Comparison of ENCODE assay signal across 8 mouse cellular contexts in the genomic region with DNA sequence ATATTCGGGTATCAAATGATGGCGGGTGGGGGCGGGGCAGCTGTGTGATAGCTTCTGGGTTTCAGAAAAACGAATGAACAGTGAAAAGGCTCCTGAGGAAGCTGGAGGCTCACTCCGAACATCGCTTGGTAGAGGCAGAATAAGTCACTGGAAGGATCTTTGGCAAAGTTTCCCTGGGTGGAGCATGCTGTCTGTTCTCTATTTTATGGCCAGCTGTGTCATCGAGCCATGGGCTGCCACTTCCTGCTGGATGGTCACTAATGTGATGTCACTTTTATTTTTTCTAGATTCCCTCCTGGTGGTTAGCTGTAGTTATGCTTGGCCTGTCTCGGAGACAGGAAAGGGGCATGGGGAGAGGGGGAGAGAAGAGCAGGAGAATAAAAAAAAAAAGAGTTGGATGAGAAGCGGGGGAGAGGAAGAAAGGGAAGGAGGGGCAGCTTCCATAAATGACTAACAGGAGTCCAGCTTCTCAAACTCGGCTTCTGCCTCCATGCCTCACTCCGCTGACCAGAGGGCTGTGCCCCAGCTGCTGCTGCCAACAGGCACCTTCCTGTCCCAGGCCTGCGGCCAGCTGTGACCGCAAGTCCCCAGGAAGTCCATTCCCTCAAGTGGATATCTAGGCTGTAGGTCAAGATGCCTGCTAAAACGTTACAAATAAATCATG. TPM values are rescaled to one million over a fixed set of nuclear protein-coding genes. Genes with fewer than 3 reads are reported as not detected.
DNase-seq lines count a peak whose midpoint lies in the region; ATAC-seq and TF ChIP-seq lines count a peak whose summit lies in the region.

No protein-coding gene starts in this region.

- H3K4me1 ChIP-seq in forebrain, embryonic 10.5 days, result peaks cover 30% of the 10 kb centered on the region
- peaks cover 10% of the 10 kb centered on the region for H3K4me1 ChIP-seq in forebrain, embryonic 15.5 days
- H3K4me1 ChIP-seq in embryonic facial prominence, embryonic 15.5 days, result peaks cover 11% of the 10 kb centered on the region; the same call in 1 of the 2 replicates
- no peaks in the 10 kb centered on the region for H3K4me1 ChIP-seq in heart, postnatal 0 days (ENCODE audit: control insufficient read depth, insufficient read depth)

- TF ChIP-seq CTCF in heart, postnatal 0 days (IDR thresholded peaks at IDR 0.05; ENCODE audit: low read depth), result no peak

- no peak overlapping the region for H3K9ac ChIP-seq in forebrain, embryonic 15.5 days (replicated peaks)
- H3K9ac ChIP-seq in embryonic facial prominence, embryonic 15.5 days, result no peak overlapping the region
- H3K9ac ChIP-seq in heart, postnatal 0 days (replicated peaks; ENCODE audit: low read depth, low read length), result no peak overlapping the region

- H3K4me3 ChIP-seq in forebrain, embryonic 10.5 days, result peak overlapping the region; percentile 13; the same call in 1 of the 2 replicates
- no peak overlapping the region for H3K4me3 ChIP-seq in forebrain, embryonic 15.5 days
- H3K4me3 ChIP-seq in embryonic facial prominence, embryonic 15.5 days (replicated peaks), result no peak overlapping the region
- H3K4me3 ChIP-seq in heart, postnatal 0 days (ENCODE audit: low read depth, low read length), result no peak overlapping the region

- no peaks in the 10 kb centered on the region for H3K36me3 ChIP-seq in forebrain, embryonic 10.5 days (replicated peaks)
- no peaks in the 10 kb centered on the region for H3K36me3 ChIP-seq in forebrain, embryonic 15.5 days
- no peaks in the 10 kb centered on the region for H3K36me3 ChIP-seq in embryonic facial prominence, embryonic 15.5 days
- no peaks in the 10 kb centered on the region for H3K36me3 ChIP-seq in heart, postnatal 0 days (replicated peaks; ENCODE audit: control insufficient read depth, insufficient read depth, low read length)

- peak; percentile 26 for DNase-seq in forebrain, embryonic 10.5 days (ENCODE audit: extremely low spot score, low spot score)
- DNase-seq in heart, postnatal 0 days (ENCODE audit: low spot score), result peak; percentile 39
- DNase-seq in kidney, postnatal 14 days, result peak; percentile 55
- peak; percentile 27 for DNase-seq in yolk sac, embryonic 10.5 days (ENCODE audit: low spot score)
- DNase-seq in left cerebral cortex, adult 11 months (ENCODE audit: low spot score), result no peak

- H3K9me3 ChIP-seq in forebrain, embryonic 10.5 days, result no peaks in the 10 kb centered on the region
- H3K9me3 ChIP-seq in forebrain, embryonic 15.5 days, result no peaks in the 10 kb centered on the region
- H3K9me3 ChIP-seq in embryonic facial prominence, embryonic 15.5 days (replicated peaks), result no peaks in the 10 kb centered on the region
- H3K9me3 ChIP-seq in heart, postnatal 0 days (replicated peaks; ENCODE audit: control insufficient read depth, low read length), result no peaks in the 10 kb centered on the region

- H3K27ac ChIP-seq in forebrain, embryonic 10.5 days, result peak overlapping the region; percentile 73
- H3K27ac ChIP-seq in forebrain, embryonic 15.5 days (replicated peaks), result no peak overlapping the region
- H3K27ac ChIP-seq in embryonic facial prominence, embryonic 15.5 days (replicated peaks), result peak overlapping the region; percentile 34; the same call in 1 of the 2 replicates
- peak overlapping the region; percentile 43; the same call in 1 of the 2 replicates for H3K27ac ChIP-seq in heart, postnatal 0 days (ENCODE audit: low read depth)

- H3K4me2 ChIP-seq in forebrain, embryonic 15.5 days (replicated peaks), result no peak overlapping the region; the same call in 1 of the 2 replicates
- H3K4me2 ChIP-seq in embryonic facial prominence, embryonic 15.5 days (replicated peaks), result peak overlapping the region; percentile 24
- peak overlapping the region; percentile 37 for H3K4me2 ChIP-seq in heart, postnatal 0 days (ENCODE audit: low read depth, low read length)

- 29% methylated on average over 14 of the region's 14 CpGs for WGBS in forebrain, embryonic 10.5 days
- WGBS in forebrain, embryonic 15.5 days, result 21% methylated on average over 14 of the region's 14 CpGs
- WGBS in embryonic facial prominence, embryonic 15.5 days, result 20% methylated on average over 14 of the region's 14 CpGs
- WGBS in heart, postnatal 0 days, result 20% methylated on average over 14 of the region's 14 CpGs

- no peak for TF ChIP-seq EP300 in heart, postnatal 0 days (IDR thresholded peaks at IDR 0.05; ENCODE audit: low read depth)

- H3K27me3 ChIP-seq in forebrain, embryonic 10.5 days (ENCODE audit: poor library complexity, severe bottlenecking), result peaks cover 52% of the 10 kb centered on the region
- no peaks in the 10 kb centered on the region for H3K27me3 ChIP-seq in forebrain, embryonic 15.5 days
- H3K27me3 ChIP-seq in embryonic facial prominence, embryonic 15.5 days, result peaks cover 14% of the 10 kb centered on the region
- no peaks in the 10 kb centered on the region for H3K27me3 ChIP-seq in heart, postnatal 0 days (ENCODE audit: control insufficient read depth, insufficient read depth, low read length)

- ATAC-seq in forebrain, embryonic 15.5 days (replicated peaks), result no peak
- no peak for ATAC-seq in embryonic facial prominence, embryonic 15.5 days (ENCODE audit: insufficient number of reproducible peaks, low FRiP score, low TSS enrichment, low read depth)
- peak; percentile 49; the same call in 1 of the 2 replicates for ATAC-seq in heart, postnatal 0 days (ENCODE audit: insufficient read depth, low read depth)
- ATAC-seq in megakaryocyte, adult 5-6 weeks (ENCODE audit: poor library complexity, severe bottlenecking), result peak; percentile 71

RNA-seq across cellular contexts. Expression of gene Cd300e, which starts 9.8 kb away (rescaled TPM):
- not detected in 2 replicates for polyA plus RNA-seq in forebrain, embryonic 10.5 days (2016; fragmentation: Nextera tagmentation; extraction: Ambion mirVana)
- 0.09 TPM in 1 of 2 replicates, not detected in the other for polyA plus RNA-seq in forebrain, embryonic 15.5 days (2015; fragmentation: Nextera tagmentation; extraction: Ambion mirVana)
- 0.12 and 0.16 TPM in 2 replicates for polyA plus RNA-seq in embryonic facial prominence, embryonic 15.5 days (2015; fragmentation: Nextera tagmentation; extraction: Ambion mirVana)
- total RNA-seq in heart, postnatal 0 days (2014; rRNA removed; ENCODE audit: low replicate concordance), result not detected in 2 replicates
- polyA plus RNA-seq in heart, postnatal 0 days (2015; fragmentation: Nextera tagmentation; extraction: Ambion mirVana), result 0.07 TPM in 1 of 2 replicates, not detected in the other
- 1.7 and 2.6 TPM in 2 replicates for total RNA-seq in megakaryocyte, adult 5-6 weeks (2015)
- 0.61 and 1.7 TPM in 2 replicates for total RNA-seq in megakaryocyte, adult 5-6 weeks (2017)

RNA-seq across cellular contexts. Expression of gene Rab37, which starts 19.5 kb away (rescaled TPM):
- 0.76 and 0.90 TPM in 2 replicates for polyA plus RNA-seq in forebrain, embryonic 10.5 days (2016; fragmentation: Nextera tagmentation; extraction: Ambion mirVana)
- 0.80 and 1.0 TPM in 2 replicates for polyA plus RNA-seq in forebrain, embryonic 15.5 days (2015; fragmentation: Nextera tagmentation; extraction: Ambion mirVana)
- polyA plus RNA-seq in embryonic facial prominence, embryonic 15.5 days (2015; fragmentation: Nextera tagmentation; extraction: Ambion mirVana), result 1.6 and 2.0 TPM in 2 replicates
- 0.04 and 2.0 TPM in 2 replicates for total RNA-seq in heart, postnatal 0 days (2014; rRNA removed; ENCODE audit: low replicate concordance)
- 1.1 and 1.3 TPM in 2 replicates for polyA plus RNA-seq in heart, postnatal 0 days (2015; fragmentation: Nextera tagmentation; extraction: Ambion mirVana)
- 4.8 and 6.2 TPM in 2 replicates for total RNA-seq in megakaryocyte, adult 5-6 weeks (2015)
- 8.9 and 15.0 TPM in 2 replicates for total RNA-seq in megakaryocyte, adult 5-6 weeks (2017)

RNA-seq across cellular contexts. Expression of gene Cd300ld3, which starts 23.6 kb away (rescaled TPM):
- not detected in 2 replicates for polyA plus RNA-seq in forebrain, embryonic 10.5 days (2016; fragmentation: Nextera tagmentation; extraction: Ambion mirVana)
- polyA plus RNA-seq in forebrain, embryonic 15.5 days (2015; fragmentation: Nextera tagmentation; extraction: Ambion mirVana), result not detected in 2 replicates
- not detected in 2 replicates for polyA plus RNA-seq in embryonic facial prominence, embryonic 15.5 days (2015; fragmentation: Nextera tagmentation; extraction: Ambion mirVana)
- not detected in 2 replicates for total RNA-seq in heart, postnatal 0 days (2014; rRNA removed; ENCODE audit: low replicate concordance)
- not detected in 2 replicates for polyA plus RNA-seq in heart, postnatal 0 days (2015; fragmentation: Nextera tagmentation; extraction: Ambion mirVana)
- total RNA-seq in megakaryocyte, adult 5-6 weeks (2015), result 23.8 and 26.2 TPM in 2 replicates
- total RNA-seq in megakaryocyte, adult 5-6 weeks (2017), result 6.7 and 7.6 TPM in 2 replicates

RNA-seq across cellular contexts. Expression of gene Cd300ld5, which starts 34.2 kb away (rescaled TPM):
- polyA plus RNA-seq in forebrain, embryonic 10.5 days (2016; fragmentation: Nextera tagmentation; extraction: Ambion mirVana), result not detected in 2 replicates
- polyA plus RNA-seq in forebrain, embryonic 15.5 days (2015; fragmentation: Nextera tagmentation; extraction: Ambion mirVana), result not detected in 2 replicates
- polyA plus RNA-seq in embryonic facial prominence, embryonic 15.5 days (2015; fragmentation: Nextera tagmentation; extraction: Ambion mirVana), result not detected in 2 replicates
- total RNA-seq in heart, postnatal 0 days (2014; rRNA removed; ENCODE audit: low replicate concordance), result not detected in 2 replicates
- not detected in 2 replicates for polyA plus RNA-seq in heart, postnatal 0 days (2015; fragmentation: Nextera tagmentation; extraction: Ambion mirVana)
- total RNA-seq in megakaryocyte, adult 5-6 weeks (2015), result 1.1 TPM in 1 of 2 replicates, not detected in the other
- total RNA-seq in megakaryocyte, adult 5-6 weeks (2017), result not detected in 2 replicates

RNA-seq across cellular contexts. Expression of gene Cd300ld4, which starts 45.0 kb away (rescaled TPM):
- not detected in 2 replicates for polyA plus RNA-seq in forebrain, embryonic 10.5 days (2016; fragmentation: Nextera tagmentation; extraction: Ambion mirVana)
- polyA plus RNA-seq in forebrain, embryonic 15.5 days (2015; fragmentation: Nextera tagmentation; extraction: Ambion mirVana), result not detected in 2 replicates
- polyA plus RNA-seq in embryonic facial prominence, embryonic 15.5 days (2015; fragmentation: Nextera tagmentation; extraction: Ambion mirVana), result not detected in 2 replicates
- not detected in 2 replicates for total RNA-seq in heart, postnatal 0 days (2014; rRNA removed; ENCODE audit: low replicate concordance)
- not detected in 2 replicates for polyA plus RNA-seq in heart, postnatal 0 days (2015; fragmentation: Nextera tagmentation; extraction: Ambion mirVana)
- 2.2 TPM in 1 of 2 replicates, not detected in the other for total RNA-seq in megakaryocyte, adult 5-6 weeks (2015)
- total RNA-seq in megakaryocyte, adult 5-6 weeks (2017), result not detected in 2 replicates

Comparison
In these comparisons a context has a peak if more than half of its experiments do, and no peak if none do; other contexts are left out.
1. ATAC-seq: peak in heart, postnatal 0 days (single experiment) and megakaryocyte, adult 5-6 weeks (single experiment); none in forebrain, embryonic 15.5 days (single experiment) and embryonic facial prominence, embryonic 15.5 days (single experiment).